Mouse (Mus musculus) embryo, embryonic 11 days (tissue): Measurements from ENCODE around the gene Dnajb2.

Experiments used
- DNase-seq: peaks from one replicate; pipeline ENCODE4 v3.0.0-alpha.2; 2015

Gene Dnajb2

GRCm38 (mm10) chr1:75236117-75237050 is at the start of gene Dnajb2:
Gene Dnajb2, plus strand, starts transcription at chr1:75236406.
- peak; percentile 89 for DNase-seq

DNA sequence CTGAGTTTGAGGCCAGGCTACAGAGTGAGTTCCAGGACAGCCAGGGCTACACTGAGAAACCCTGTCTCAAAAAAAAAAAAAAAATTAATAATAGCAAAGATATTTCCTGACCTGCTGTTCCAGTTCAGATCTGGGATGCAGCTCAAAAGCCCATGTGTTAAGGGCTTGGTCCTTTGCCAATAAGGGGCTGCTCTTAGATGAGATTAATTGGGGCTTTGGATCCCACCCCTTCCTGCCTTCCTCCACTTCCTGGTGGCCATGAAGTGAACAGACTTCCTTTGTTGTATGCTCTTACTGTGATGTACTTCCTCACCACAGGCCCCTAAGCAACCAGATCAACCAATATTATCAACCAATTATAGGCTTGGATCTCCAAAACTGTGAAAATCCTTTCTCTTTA is 49.1 kb upstream of the Dnajb2 start:
- DNase-seq, result no peak

DNA sequence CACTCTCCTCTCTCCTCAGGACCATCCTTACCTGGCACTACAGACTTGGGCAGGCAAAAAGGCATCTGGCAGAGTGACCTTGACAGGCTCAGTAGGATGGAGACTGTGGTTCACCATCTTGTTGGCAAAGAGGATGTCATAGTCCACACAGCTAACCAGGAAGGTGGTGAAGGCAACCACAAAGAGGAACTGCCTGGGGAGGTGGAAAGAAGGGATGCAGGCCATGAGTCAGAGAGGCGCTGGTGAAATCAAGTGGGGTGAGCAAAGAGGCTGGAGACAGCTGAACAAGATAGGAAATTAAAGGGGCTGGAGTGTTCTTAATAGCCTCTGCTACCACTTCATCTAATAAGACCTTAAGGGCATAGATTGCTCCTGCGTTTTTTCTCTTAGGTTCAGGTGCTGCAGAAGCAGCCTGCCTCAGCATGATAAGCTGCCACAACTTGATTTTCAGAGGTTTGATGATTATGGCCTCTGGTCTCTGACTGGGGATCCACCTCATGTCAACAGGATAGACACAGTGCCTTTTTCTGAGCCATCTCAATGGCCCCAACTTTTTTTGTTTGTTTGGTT is 48.2 kb upstream of the Dnajb2 start:
- no peak for DNase-seq

- DNase-seq, result no peak
Measured at GRCm38 (mm10) chr1:75190577-75190976, 45.6 kb upstream of the Dnajb2 start.

DNA sequence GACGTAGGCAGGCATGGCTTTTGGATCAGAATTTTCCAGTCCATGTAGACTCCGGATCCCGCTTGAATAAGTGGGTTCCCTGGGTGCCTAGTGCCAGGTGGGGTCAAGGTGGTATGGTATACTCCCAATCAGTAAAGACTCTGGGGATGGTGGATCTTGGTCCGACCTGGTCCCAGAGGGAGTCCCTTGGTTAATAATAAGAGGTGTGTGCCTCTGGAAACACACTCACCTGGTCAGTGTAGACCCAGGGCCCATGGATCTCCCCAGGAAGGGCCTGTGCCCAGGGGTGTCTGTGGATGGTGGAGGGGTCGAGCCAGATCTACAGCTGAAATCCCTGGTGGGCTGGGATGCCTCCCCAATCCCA is 45.0 kb upstream of the Dnajb2 start:
- DNase-seq, result no peak

DNA sequence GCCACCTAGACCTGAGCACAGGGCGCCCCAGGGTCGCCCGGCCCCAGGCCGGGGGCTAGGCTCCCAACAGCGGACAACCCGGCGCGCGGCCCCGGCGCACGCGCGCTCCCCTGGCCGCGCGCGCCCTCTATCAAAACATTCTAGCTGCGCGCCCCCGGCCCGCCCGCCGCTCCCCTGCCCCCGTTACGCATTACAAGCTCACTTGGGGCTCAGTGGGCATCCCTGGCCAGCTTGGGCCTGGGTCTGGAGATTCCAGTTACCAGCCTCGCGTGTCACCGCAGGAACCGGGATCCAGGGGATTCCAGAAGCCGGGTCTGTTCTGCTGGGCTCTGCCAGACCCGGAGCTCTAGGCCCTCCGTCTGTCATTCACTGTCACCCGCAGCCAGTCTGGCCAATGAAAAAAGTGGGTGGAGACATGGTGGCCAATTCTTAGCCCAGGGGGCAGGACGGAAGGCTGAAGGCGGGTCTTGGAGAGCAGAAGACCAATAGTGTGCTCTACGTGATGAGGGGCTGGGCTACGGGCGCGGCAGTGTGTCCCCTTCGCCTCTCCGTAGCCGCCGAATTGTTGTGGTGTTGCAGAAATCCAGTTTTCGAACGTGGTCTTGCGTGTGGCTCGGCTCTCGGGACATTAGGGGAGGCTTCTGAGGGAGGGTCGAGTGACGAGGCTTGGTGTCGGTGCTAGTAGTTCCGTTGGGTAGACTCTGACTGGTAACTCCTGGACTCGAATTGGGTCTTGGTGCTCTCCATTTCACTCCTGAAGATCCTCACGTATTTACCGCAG is 44.4 kb upstream of the Dnajb2 start, which contains the start of the genes Ankzf1 and Atg9a:
Gene Ankzf1, plus strand, starts transcription at position 530 of the 781 bp plus-strand sequence.
Gene Atg9a, minus strand, starts transcription at position 575 of the 781 bp plus-strand sequence.
- DNase-seq, result peak; percentile 96

DNA sequence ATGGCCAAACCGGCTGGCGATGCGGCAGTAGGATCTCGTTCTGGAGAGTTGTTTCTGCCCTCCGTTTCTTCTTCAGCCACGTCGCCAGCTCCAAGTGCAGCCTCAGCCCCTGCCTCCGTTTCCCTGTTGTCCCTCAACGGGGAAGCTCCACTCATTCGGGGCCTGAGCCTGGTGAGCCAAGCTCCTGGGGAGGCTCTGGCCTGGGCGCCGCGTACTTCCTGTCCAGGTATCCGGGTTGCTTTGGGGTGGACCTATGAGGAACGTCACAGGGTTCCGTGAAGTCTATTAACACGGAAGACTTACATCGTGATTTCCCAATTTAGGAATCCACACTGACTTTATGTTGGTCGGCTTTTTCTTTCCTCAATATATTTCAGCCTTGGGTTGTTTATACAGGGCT is 43.8 kb upstream of the Dnajb2 start:
- DNase-seq, result peak; percentile 47

DNA sequence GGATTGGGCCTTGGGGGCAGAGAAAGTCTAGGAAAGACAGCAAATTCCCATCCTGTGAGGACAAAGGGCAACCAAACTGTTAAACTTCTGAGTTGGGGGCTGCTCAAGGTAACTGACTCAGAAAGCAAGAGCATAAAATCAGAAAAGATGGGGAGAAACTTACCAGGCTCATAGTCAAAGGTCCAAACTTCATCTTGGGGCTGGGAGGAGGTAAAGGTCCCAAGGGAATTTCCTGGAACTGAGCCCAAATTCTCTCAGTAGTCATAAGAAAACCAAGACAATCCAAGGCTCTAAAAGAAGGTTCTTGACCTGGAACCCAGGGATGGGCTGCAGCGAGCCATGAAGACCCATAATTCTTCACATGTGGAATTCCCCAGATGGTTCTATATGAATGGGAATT is 35.0 kb upstream of the Dnajb2 start:
- DNase-seq, result no peak

- peak; percentile 61 for DNase-seq
Measured at GRCm38 (mm10) chr1:75208967-75209678, 27.1 kb upstream of the Dnajb2 start.

DNA sequence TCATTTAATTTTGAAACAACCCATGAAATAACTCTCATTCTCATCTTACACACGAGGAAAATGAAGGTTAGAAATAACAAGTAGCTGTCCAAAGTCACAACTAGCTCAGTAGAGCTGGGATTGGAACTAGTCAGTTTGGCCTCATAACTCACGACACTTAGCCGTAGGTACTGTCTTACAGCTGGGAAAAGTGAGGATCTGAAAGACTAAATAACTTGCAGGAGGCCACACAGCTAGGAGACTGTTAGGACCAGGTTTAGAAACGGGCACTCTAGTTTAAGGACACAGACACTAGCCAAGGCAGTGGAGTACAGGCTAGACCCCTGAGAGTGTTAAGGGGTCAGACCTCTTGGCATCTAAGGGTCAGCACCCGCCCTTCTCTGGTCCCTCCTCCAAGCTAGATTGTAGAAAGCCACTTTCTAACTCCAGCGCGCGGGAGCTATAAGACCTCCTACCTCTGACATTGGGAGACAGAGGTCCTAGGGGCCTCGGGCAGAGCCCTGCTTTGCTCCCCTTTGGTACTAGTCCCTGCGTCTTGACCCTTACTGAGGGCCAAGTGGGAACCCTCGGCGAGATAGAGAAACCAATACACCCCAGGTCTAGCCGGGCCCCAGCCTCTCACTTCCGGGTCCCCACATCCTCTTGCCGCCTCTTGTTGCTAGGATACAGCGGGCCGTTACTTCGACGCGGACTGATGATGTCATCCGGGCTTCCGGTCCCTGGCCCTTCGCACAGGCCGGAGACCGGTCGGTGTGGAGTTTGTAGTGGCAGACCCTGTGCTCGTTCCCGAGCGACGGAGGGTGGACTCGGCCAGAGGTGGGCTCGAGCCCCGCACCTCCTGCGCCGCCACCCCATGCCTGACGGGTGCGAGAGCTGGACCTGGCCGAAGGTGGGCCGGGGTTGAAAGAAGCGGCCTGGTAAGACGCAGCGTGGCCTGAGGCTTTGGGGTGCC is 25.8 kb upstream of the Dnajb2 start, which contains the start of the genes Glb1l and Stk16:
Gene Glb1l, minus strand, starts transcription at position 678 of the 952 bp plus-strand sequence.
Gene Stk16, plus strand, starts transcription at position 703 of the 952 bp plus-strand sequence.
- DNase-seq, result peak; percentile 96

DNA sequence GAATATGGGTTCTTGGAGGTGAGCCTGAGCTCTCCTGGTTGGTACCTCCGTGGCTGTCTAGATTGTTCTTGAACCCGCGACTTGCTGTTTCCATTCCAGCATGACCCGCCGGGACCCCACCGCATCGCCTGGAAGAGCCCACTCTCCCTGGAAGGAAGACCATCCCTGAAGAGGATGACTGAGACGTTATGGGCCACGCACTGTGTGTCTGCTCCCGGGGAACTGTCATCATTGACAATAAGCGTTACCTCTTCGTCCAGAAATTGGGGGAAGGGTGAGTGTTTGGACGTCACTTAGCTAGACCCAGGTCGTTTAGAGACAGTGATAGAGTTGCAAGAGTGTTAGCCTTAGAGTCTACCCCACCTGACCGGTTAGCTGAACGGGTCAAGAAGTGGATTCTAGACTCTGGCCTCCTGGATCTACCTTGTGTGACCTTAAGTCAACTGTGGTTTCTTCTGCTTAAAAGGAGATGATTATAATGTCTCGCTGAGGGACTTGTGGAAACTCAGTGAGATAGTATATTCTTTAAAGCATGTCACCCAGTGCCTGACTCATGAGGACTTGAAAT is 25.0 kb upstream of the Dnajb2 start:
- no peak for DNase-seq

DNA sequence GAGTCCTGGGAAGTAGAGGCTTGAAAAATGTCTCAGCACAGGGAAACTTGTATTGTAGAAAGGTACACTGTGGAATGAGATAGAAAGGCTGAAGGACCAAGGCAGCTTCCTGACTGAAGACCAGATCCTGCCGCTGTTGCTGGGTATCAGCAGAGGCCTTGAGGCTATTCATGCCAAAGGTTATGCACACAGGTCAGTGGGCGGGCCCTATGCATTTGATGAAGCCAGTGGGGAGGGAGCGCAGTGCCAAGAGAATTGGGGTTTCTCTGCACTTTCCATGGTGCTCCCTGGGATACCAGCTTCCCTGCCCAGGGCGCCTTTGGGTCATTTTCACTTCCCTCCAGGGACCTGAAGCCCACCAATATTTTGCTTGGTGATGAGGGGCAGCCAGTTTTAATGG is 23.7 kb upstream of the Dnajb2 start:
- DNase-seq, result no peak

DNA sequence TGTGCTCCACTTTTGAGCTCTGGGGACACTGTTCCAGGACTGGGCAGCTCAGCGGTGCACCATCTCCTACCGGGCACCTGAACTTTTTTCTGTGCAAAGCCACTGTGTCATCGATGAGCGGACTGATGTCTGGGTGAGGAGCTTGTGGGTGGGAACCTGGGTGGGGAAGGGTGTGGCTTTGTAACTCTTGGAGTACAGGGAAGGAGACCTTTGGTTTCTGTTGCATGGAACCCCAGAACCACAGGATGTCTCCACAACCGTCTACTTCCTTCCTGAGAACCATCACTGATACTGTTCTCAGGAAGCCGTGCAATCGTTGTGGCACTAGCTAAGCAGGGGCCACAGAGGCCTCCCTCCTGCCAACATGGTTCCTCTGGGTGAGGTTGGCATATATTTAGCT is 23.1 kb upstream of the Dnajb2 start:
- DNase-seq, result no peak

- DNase-seq, result no peak
Measured at GRCm38 (mm10) chr1:75214442-75214841, 21.8 kb upstream of the Dnajb2 start.

DNA sequence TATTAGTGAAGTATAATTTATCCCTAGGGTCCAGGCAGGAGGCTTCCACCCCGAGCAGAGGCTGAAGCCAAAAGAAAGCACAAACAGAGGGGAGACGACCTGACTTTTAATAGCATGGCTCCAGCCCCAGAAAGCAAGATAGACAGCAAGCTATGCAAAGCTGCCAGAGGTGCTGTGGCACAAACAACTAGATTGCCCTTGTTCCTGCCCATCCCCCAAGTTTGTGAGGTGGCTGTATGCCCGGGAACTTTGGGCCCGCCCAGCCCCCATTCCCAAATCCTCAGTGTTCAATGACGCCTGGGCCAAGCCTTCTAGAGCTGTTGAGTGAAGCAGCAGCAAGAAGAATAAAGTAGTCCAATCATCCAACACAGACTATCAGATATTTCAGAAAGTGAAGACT is 21.3 kb upstream of the Dnajb2 start:
- no peak for DNase-seq

- no peak for DNase-seq
Measured at GRCm38 (mm10) chr1:75215785-75216184, 20.4 kb upstream of the Dnajb2 start.

GRCm38 (mm10) chr1:75216797-75217585 is 19.2 kb upstream of the Dnajb2 start:
- DNase-seq, result no peak

DNA sequence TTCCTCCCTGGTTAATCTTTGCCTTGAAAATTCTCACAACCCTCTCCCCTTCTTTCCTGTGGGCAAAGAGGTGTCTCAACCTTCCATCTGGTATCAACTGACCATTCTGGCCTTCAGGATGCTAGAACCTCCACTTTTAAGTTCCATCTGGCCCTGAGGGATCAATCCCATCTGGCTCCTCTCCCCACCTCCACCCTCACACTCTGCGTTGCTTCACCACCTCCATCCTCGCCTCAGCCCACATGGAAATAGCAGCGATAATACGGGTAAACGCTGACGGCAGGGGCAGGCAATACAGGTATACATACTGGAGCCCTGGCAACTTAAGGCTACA is 18.3 kb upstream of the Dnajb2 start:
- no peak for DNase-seq

- DNase-seq, result peak; percentile 25
Measured at GRCm38 (mm10) chr1:75218227-75219001, 17.8 kb upstream of the Dnajb2 start.
